Mouse (Mus musculus): ENCODE measurements around the gene Dstn. TPM values are rescaled to one million over a fixed set of nuclear protein-coding genes. Genes with fewer than 3 reads are reported as not detected.

Dstn gene
- polyA plus RNA-seq, 1 experiment from 2014 or later: 373 TPM

- H3K4me3 ChIP-seq (ENCODE audit: low read depth, low read length): no peak overlapping the region
- H3K36me3 ChIP-seq (ENCODE audit: control insufficient read depth, insufficient read depth, low read length): peaks cover 29% of the 10 kb centered on the region; the same call in 1 of the 2 replicates
- no peak overlapping the region for H3K9ac ChIP-seq (ENCODE audit: low read length)
- H3K4me1 ChIP-seq (ENCODE audit: control insufficient read depth, insufficient read depth, low read length): no peaks in the 10 kb centered on the region
- no peak overlapping the region for H3K27ac ChIP-seq (replicated peaks; ENCODE audit: low read depth, low read length)
- WGBS: 92% methylated on average over 4 of the region's 4 CpGs
- H3K9me3 ChIP-seq (ENCODE audit: control insufficient read depth, low read length): no peaks in the 10 kb centered on the region
- H3K4me2 ChIP-seq (ENCODE audit: low read depth, severe bottlenecking): no peak overlapping the region
- no peaks in the 10 kb centered on the region for H3K27me3 ChIP-seq (ENCODE audit: control insufficient read depth, insufficient read depth, low read length)
- ATAC-seq (ENCODE audit: insufficient number of reproducible peaks, low FRiP score, low TSS enrichment, low read depth): no peak
- no peak for DNase-seq (ENCODE audit: low spot score)
Measured at GRCm38 (mm10) chr2:143953944-143954343, 38.8 kb downstream of the Dstn start.

DNA sequence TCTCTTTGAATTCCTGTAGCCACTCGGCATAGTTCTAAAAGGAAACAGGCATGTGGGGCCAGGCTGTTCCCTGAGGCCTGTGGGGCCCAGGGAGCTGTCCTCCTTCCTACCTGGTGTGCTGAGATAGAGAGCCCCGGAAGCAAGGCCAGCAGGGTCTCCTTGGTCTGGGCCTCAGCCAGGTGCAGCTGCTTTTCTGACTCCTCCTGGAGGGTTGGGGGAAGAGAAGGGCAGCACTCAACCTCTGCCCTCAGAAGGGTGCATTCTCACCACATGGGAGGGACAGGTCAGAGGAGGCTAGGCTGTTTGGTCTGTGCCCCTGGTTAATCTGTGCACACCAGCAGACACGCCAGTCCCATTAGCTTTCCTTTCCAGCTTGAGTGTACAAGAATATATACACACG, 39.9 kb downstream of the Dstn start:
- Histone ChIP-seq H3K27ac (replicated peaks; ENCODE audit: low read depth, low read length) (no peak overlapping the region), H3K9ac (ENCODE audit: low read length) (no peak overlapping the region), H3K36me3 (ENCODE audit: control insufficient read depth, insufficient read depth, low read length) (peaks cover 24% of the 10 kb centered on the region; the same call in 1 of the 2 replicates), H3K27me3 (ENCODE audit: control insufficient read depth, insufficient read depth, low read length) (no peaks in the 10 kb centered on the region), H3K4me1 (ENCODE audit: control insufficient read depth, insufficient read depth, low read length) (no peaks in the 10 kb centered on the region), H3K4me3 (ENCODE audit: low read depth, low read length) (no peak overlapping the region), H3K9me3 (ENCODE audit: control insufficient read depth, low read length) (no peaks in the 10 kb centered on the region), H3K4me2 (ENCODE audit: low read depth, severe bottlenecking) (no peak overlapping the region)
- DNase-seq (ENCODE audit: low spot score) (no peak), ATAC-seq (ENCODE audit: insufficient number of reproducible peaks, low FRiP score, low TSS enrichment, low read depth) (no peak)
- 91% methylated on average over 4 of the region's 4 CpGs for WGBS

- peaks cover 19% of the 10 kb centered on the region; the same call in 1 of the 2 replicates for H3K36me3 ChIP-seq (ENCODE audit: control insufficient read depth, insufficient read depth, low read length)
- H3K4me3 ChIP-seq (ENCODE audit: low read depth, low read length): no peak overlapping the region
- H3K27me3 ChIP-seq (ENCODE audit: control insufficient read depth, insufficient read depth, low read length): no peaks in the 10 kb centered on the region
- DNase-seq (ENCODE audit: low spot score): no peak
- H3K9ac ChIP-seq (ENCODE audit: low read length): no peak overlapping the region
- no peaks in the 10 kb centered on the region for H3K4me1 ChIP-seq (ENCODE audit: control insufficient read depth, insufficient read depth, low read length)
- 89% methylated on average over 4 of the region's 4 CpGs for WGBS
- no peak for ATAC-seq (ENCODE audit: insufficient number of reproducible peaks, low FRiP score, low TSS enrichment, low read depth)
- H3K27ac ChIP-seq (replicated peaks; ENCODE audit: low read depth, low read length): no peak overlapping the region
- no peak overlapping the region for H3K4me2 ChIP-seq (ENCODE audit: low read depth, severe bottlenecking)
- no peaks in the 10 kb centered on the region for H3K9me3 ChIP-seq (ENCODE audit: control insufficient read depth, low read length)
Measured at GRCm38 (mm10) chr2:143955746-143956145, 40.6 kb downstream of the Dstn start.

DNA sequence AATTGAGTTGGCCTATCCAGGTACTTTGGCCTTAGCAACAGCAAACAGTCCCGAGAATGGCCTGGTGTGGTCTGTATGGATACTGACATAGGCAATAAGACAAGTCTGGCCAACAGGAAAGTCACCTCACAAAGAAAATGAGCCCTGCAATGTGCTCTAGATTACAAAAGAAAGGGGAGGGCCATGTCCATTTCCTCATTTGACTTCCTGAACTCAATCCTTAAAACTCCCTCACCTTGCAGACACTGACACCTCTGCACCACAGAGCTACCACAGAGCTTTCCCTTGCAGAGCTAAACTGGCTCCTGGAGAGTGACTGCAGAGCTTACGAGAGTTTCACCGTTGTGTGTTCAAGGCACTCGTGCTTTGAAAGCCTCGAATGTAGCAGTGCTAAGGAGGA, 47.1 kb downstream of the Dstn start:
- no peaks in the 10 kb centered on the region for H3K27me3 ChIP-seq (ENCODE audit: control insufficient read depth, insufficient read depth, low read length)
- H3K27ac ChIP-seq (replicated peaks; ENCODE audit: low read depth, low read length): no peak overlapping the region
- ATAC-seq (ENCODE audit: insufficient number of reproducible peaks, low FRiP score, low TSS enrichment, low read depth) (no peak), DNase-seq (ENCODE audit: low spot score) (no peak)
- H3K36me3 ChIP-seq (ENCODE audit: control insufficient read depth, insufficient read depth, low read length): peaks cover 29% of the 10 kb centered on the region; the same call in 1 of the 2 replicates
- H3K4me2 ChIP-seq (ENCODE audit: low read depth, severe bottlenecking): no peak overlapping the region
- no peak overlapping the region for H3K4me3 ChIP-seq (ENCODE audit: low read depth, low read length)
- H3K9me3 ChIP-seq (ENCODE audit: control insufficient read depth, low read length): no peaks in the 10 kb centered on the region
- H3K9ac ChIP-seq (ENCODE audit: low read length): no peak overlapping the region
- 91% methylated on average over 5 of the region's 5 CpGs for WGBS
- no peaks in the 10 kb centered on the region for H3K4me1 ChIP-seq (ENCODE audit: control insufficient read depth, insufficient read depth, low read length)

DNA sequence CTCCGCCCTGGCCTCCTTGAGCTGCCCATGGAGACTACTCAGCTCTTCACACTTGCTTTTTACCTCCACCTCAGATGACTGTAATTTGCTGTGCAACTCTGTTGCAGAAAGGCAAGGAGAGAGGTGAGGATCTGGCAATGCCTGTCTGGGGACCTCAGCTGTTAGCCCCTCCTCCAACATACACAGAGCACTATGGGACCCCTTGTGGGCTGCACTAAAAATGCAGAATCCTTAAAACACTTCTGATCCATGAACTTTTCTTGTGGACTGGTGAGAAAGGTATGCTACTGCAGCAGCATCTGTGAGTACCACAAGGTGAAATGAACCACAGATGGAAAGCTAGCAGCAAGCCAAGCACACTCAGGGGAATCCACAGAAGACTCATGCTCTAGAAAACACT, 48.2 kb downstream of the Dstn start:
- Histone ChIP-seq H3K9ac (ENCODE audit: low read length) (no peak overlapping the region), H3K27ac (replicated peaks; ENCODE audit: low read depth, low read length) (no peak overlapping the region), H3K9me3 (ENCODE audit: control insufficient read depth, low read length) (no peaks in the 10 kb centered on the region), H3K4me2 (ENCODE audit: low read depth, severe bottlenecking) (no peak overlapping the region), H3K27me3 (ENCODE audit: control insufficient read depth, insufficient read depth, low read length) (no peaks in the 10 kb centered on the region), H3K36me3 (ENCODE audit: control insufficient read depth, insufficient read depth, low read length) (peaks cover 31% of the 10 kb centered on the region; the same call in 1 of the 2 replicates), H3K4me1 (ENCODE audit: control insufficient read depth, insufficient read depth, low read length) (no peaks in the 10 kb centered on the region), H3K4me3 (ENCODE audit: low read depth, low read length) (no peak overlapping the region)
- DNase-seq (ENCODE audit: low spot score) (no peak), ATAC-seq (ENCODE audit: insufficient number of reproducible peaks, low FRiP score, low TSS enrichment, low read depth) (no peak)
- whole genome bisulfite sequencing: 100% methylated on average over 1 of the region's 1 CpGs

DNA sequence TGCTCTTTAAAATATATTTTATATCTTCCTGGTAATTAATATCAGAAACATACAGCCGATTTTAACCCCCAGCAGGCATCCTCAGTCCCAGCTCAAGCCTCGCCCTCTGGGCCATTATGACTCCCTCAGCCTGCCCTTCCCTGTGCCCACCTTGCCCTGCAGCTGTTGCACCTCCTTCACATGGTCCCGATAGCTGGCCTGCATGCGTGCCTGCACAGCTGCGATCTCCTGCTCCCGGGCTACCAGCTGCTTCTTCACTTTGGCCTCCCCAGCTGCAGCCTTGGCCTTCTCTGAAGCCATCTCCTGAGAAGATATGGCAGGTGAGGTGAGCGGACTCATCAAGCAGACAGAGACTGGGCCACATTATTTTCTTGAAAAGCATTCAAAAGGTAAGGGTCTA, 54.1 kb downstream of the Dstn start:
- H3K36me3 ChIP-seq (ENCODE audit: control insufficient read depth, insufficient read depth, low read length): peaks cover 30% of the 10 kb centered on the region
- no peak overlapping the region for H3K27ac ChIP-seq (replicated peaks; ENCODE audit: low read depth, low read length)
- 93% methylated on average over 7 of the region's 7 CpGs for WGBS
- no peak for DNase-seq (ENCODE audit: low spot score)
- H3K4me3 ChIP-seq (ENCODE audit: low read depth, low read length): no peak overlapping the region
- H3K4me2 ChIP-seq (ENCODE audit: low read depth, severe bottlenecking): no peak overlapping the region
- H3K4me1 ChIP-seq (ENCODE audit: control insufficient read depth, insufficient read depth, low read length): no peaks in the 10 kb centered on the region
- no peaks in the 10 kb centered on the region for H3K9me3 ChIP-seq (ENCODE audit: control insufficient read depth, low read length)
- no peak overlapping the region for H3K9ac ChIP-seq (ENCODE audit: low read length)
- no peaks in the 10 kb centered on the region for H3K27me3 ChIP-seq (ENCODE audit: control insufficient read depth, insufficient read depth, low read length)
- ATAC-seq (ENCODE audit: insufficient number of reproducible peaks, low FRiP score, low TSS enrichment, low read depth): no peak

GRCm38 (mm10) chr2:143970841-143971240, 55.7 kb downstream of the Dstn start:
- ATAC-seq (ENCODE audit: insufficient number of reproducible peaks, low FRiP score, low TSS enrichment, low read depth): no peak
- Histone ChIP-seq H3K4me2 (ENCODE audit: low read depth, severe bottlenecking) (no peak overlapping the region), H3K9me3 (ENCODE audit: control insufficient read depth, low read length) (no peaks in the 10 kb centered on the region), H3K4me1 (ENCODE audit: control insufficient read depth, insufficient read depth, low read length) (no peaks in the 10 kb centered on the region), H3K4me3 (ENCODE audit: low read depth, low read length) (no peak overlapping the region), H3K36me3 (ENCODE audit: control insufficient read depth, insufficient read depth, low read length) (peaks cover 31% of the 10 kb centered on the region), H3K27ac (replicated peaks; ENCODE audit: low read depth, low read length) (no peak overlapping the region), H3K27me3 (ENCODE audit: control insufficient read depth, insufficient read depth, low read length) (no peaks in the 10 kb centered on the region), H3K9ac (ENCODE audit: low read length) (no peak overlapping the region)
- no peak for DNase-seq (ENCODE audit: low spot score)
- WGBS: 89% methylated on average over 2 of the region's 2 CpGs

DNA sequence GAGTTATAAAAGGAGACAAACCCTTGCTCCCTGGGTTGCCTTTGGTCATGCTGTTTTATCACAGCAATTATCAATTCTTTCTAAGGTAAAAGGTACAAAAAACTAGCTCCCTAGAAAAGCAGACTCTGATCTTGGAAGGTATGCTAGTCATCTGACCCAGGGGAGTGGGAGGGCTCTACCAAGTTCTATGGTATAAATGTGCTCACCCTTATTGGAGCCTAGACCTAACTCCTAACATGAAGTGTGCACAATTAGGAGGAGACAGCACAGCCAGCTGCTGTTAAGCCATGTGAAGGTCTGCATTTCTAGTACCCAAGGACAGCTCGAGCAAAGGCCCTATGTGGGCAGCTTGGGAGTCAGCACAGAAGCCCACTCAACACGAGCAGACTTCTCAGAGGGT, 56.8 kb downstream of the Dstn start:
- Histone ChIP-seq H3K9ac (ENCODE audit: low read length) (no peak overlapping the region), H3K4me2 (ENCODE audit: low read depth, severe bottlenecking) (no peak overlapping the region), H3K9me3 (ENCODE audit: control insufficient read depth, low read length) (no peaks in the 10 kb centered on the region), H3K27ac (replicated peaks; ENCODE audit: low read depth, low read length) (no peak overlapping the region), H3K4me3 (ENCODE audit: low read depth, low read length) (no peak overlapping the region), H3K27me3 (ENCODE audit: control insufficient read depth, insufficient read depth, low read length) (no peaks in the 10 kb centered on the region), H3K4me1 (ENCODE audit: control insufficient read depth, insufficient read depth, low read length) (no peaks in the 10 kb centered on the region), H3K36me3 (ENCODE audit: control insufficient read depth, insufficient read depth, low read length) (peaks cover 27% of the 10 kb centered on the region)
- 79% methylated on average over 2 of the region's 2 CpGs for WGBS
- ATAC-seq (ENCODE audit: insufficient number of reproducible peaks, low FRiP score, low TSS enrichment, low read depth): no peak
- DNase-seq (ENCODE audit: low spot score): no peak

DNA sequence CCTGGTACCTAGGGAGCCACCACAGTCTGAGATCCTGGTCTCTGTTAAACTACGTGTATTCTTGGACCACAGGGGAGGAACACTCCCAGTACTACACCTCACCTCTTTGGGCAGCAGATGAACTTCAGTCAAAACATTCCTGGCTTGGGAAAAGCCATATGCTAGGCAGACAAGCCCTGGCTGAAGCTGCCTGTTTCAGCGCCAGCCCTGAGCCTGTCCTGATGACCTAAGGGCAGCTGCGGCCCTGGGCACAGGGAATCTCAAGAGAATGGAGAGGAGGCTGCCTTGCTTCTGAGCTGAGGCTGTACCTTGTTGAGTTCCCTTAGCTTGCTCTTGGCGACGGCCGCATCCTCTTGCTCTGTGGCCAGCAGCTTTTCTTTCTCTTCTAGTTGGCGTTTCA, 58.0 kb downstream of the Dstn start:
- H3K36me3 ChIP-seq (ENCODE audit: control insufficient read depth, insufficient read depth, low read length): peaks cover 20% of the 10 kb centered on the region
- H3K9ac ChIP-seq (ENCODE audit: low read length): no peak overlapping the region
- H3K4me1 ChIP-seq (ENCODE audit: control insufficient read depth, insufficient read depth, low read length): no peaks in the 10 kb centered on the region
- H3K9me3 ChIP-seq (ENCODE audit: control insufficient read depth, low read length): no peaks in the 10 kb centered on the region
- H3K27ac ChIP-seq (replicated peaks; ENCODE audit: low read depth, low read length): no peak overlapping the region
- H3K4me3 ChIP-seq (ENCODE audit: low read depth, low read length): no peak overlapping the region
- WGBS: 87% methylated on average over 7 of the region's 7 CpGs
- no peak for DNase-seq (ENCODE audit: low spot score)
- ATAC-seq (ENCODE audit: insufficient number of reproducible peaks, low FRiP score, low TSS enrichment, low read depth): no peak
- no peak overlapping the region for H3K4me2 ChIP-seq (ENCODE audit: low read depth, severe bottlenecking)
- no peaks in the 10 kb centered on the region for H3K27me3 ChIP-seq (ENCODE audit: control insufficient read depth, insufficient read depth, low read length)
